Mouse (Mus musculus): ENCODE measurements around the gene Gm20388. TPM values are rescaled to one million over a fixed set of nuclear protein-coding genes. Genes with fewer than 3 reads are reported as not detected.

Gene Gm20388
- total RNA-seq, 4 experiments from 2014 or later, result 0.17 to 15.1 (median 6.6) TPM

DNA sequence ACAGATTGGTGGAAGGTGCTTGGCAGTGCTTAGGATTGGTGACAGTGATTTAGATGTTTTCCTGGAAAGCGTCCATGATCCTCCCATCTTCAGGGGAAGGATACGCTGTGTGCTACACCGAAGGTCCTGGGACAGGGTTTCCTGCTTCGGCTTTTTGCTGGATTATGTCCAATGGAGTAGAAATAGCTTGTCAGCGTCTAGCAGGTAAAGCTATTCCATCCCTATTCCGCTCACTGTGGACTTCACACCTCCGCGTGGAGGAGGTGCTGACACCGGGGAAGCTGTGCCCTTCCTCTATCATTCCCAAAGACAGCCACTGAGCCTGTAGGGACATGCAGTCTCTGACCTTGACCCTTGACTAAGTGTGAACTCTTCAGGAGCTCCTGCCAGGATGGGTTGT lies 207.5 kb downstream of the Gm20388 start:
- DNase-seq (ENCODE audit: low spot score in 2 of 2), result no peak

- DNase-seq (ENCODE audit: low spot score in 2 of 2), result no peak
Observed at GRCm38 (mm10) chr8:120118847-120119246, 208.2 kb downstream of the Gm20388 start.

GRCm38 (mm10) chr8:120119429-120119828 lies 208.8 kb downstream of the Gm20388 start:
- DNase-seq (ENCODE audit: low spot score in 2 of 2), result no peak

GRCm38 (mm10) chr8:120119931-120120330 lies 209.3 kb downstream of the Gm20388 start:
- no peak for DNase-seq (ENCODE audit: low spot score in 2 of 2)

GRCm38 (mm10) chr8:120120951-120121350 lies 210.3 kb downstream of the Gm20388 start:
- DNase-seq (ENCODE audit: low spot score in 2 of 2), result no peak

- DNase-seq (ENCODE audit: low spot score in 2 of 2), result no peak
Observed at GRCm38 (mm10) chr8:120124261-120124660, 213.6 kb downstream of the Gm20388 start.

DNA sequence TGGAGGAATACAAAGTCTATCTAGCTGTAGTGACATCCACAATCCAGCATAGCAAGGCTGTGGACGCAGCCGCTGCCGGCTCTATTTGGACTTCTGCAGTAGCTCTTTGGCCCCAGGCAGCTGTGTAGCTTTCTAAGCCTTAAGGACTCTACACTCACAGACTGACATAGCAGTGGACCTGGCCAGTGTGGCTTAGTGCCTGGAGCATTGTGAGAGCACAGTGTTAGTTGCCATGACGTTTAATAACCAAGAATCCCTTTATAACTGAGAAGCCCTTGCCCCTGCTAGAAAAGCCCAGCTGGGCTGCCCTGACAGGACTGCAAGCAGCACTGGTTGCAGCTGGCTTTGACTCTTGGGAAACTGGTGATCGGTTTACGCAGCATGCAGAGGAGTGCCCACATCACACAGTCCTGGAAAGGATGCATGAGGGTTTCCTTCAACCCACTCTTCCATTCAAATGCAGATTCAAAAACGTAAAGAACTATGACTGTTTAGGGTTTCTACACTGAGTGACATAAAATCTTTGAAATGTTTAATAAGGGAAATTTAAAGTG lies 214.3 kb downstream of the Gm20388 start:
- no peak for DNase-seq (ENCODE audit: low spot score in 2 of 2)

- no peak for DNase-seq (ENCODE audit: low spot score in 2 of 2)
Observed at GRCm38 (mm10) chr8:120126357-120127161, 215.9 kb downstream of the Gm20388 start.

DNA sequence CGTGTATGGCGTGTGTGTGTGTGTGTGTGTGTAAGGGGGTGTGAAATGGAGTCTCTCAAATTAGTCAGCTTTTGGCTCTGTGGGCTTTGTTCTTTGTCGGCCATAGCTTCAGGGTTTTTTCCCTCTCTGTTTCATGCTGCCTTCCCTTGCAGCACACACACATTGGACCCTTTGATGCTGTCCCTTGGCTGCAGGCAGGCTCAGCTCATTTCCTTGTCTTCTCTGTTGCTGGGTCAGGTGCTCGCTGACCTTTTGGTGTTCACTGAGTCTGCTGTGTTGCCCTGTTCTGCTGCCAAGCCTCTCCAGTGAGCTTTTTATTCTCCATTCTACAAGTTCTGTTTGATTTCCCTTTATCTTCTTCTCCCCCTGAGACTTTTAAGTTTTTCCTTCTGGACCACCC lies 218.9 kb downstream of the Gm20388 start:
- DNase-seq (ENCODE audit: low spot score in 2 of 2), result no peak

DNA sequence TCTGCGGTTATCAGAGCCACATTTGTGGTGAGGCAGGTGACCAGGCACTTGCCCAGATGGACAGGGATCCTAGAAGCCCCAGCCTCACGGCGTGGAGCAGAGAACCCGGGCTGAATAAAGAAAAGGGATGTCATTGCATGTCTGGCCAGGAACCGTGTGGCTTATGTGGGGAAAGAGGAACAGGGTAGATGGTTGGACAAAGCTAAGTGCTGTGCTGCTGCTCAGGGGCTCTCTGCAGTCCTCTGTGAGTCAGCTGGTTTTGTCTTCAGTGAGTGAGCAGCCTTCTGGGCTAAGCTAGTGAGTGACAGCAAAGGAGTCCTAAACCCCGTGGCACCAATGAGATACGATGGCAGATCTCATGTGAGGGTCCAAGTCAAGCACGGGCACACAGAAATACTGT lies 220.5 kb downstream of the Gm20388 start:
- no peak for DNase-seq (ENCODE audit: low spot score in 2 of 2)

GRCm38 (mm10) chr8:120133169-120133568 lies 222.5 kb downstream of the Gm20388 start:
- no peak for DNase-seq (ENCODE audit: low spot score in 2 of 2)

GRCm38 (mm10) chr8:120135687-120136086 lies 225.0 kb downstream of the Gm20388 start:
- DNase-seq (ENCODE audit: low spot score in 2 of 2), result no peak

DNA sequence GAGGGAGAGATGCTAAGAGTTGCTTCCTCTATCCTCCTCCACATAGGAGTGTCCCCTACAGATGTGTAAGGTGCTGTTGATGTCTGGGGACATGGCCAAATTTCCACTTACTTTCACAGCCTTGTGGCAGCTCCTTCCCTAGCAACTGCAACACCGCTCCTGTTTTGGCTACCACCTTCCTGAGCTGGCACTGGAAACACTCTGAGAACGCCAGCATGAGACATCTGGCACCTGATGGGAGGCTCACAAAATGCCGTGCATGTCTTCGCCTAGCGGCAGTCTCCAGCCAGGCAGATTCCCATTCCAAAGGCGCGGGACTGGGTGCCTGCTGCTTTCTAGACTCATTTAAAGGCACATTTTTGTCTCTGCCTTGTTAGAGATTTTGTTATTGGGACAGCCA lies 226.0 kb downstream of the Gm20388 start:
- peak; percentile 77 for DNase-seq (ENCODE audit: low spot score in 2 of 2)

- no peak for DNase-seq (ENCODE audit: low spot score in 2 of 2)
Observed at GRCm38 (mm10) chr8:120138958-120139357, 228.3 kb downstream of the Gm20388 start.

GRCm38 (mm10) chr8:120140769-120141168 lies 230.1 kb downstream of the Gm20388 start:
- DNase-seq (ENCODE audit: low spot score in 2 of 2), result no peak

GRCm38 (mm10) chr8:120143911-120144651 lies 233.4 kb downstream of the Gm20388 start:
- DNase-seq (ENCODE audit: low spot score in 2 of 2), result peak; percentile 46 to 59

- no peak for DNase-seq (ENCODE audit: low spot score in 2 of 2)
Observed at GRCm38 (mm10) chr8:120144652-120145301, 234.1 kb downstream of the Gm20388 start.

GRCm38 (mm10) chr8:120146051-120146450 lies 235.4 kb downstream of the Gm20388 start:
- DNase-seq (ENCODE audit: low spot score in 2 of 2), result no peak

DNA sequence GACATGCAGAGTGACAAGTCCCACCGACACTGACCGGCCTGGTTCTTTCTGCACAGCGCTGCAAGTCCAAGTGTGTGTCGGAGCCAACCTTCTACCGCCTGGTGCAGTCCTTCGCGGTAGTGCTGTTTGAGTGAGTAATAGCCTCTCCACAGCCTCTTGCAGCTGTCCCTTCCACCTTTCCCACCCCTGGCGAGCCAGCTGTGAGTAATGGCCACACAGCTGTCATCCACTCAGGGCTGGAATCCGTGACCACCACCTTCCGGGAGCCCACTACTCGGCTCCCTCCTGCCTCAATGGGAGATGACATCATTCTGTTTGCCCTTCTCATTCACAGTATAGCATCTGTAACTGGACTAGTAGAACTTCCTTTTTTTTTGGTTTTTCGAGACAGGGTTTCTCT lies 239.4 kb downstream of the Gm20388 start:
- DNase-seq (ENCODE audit: low spot score in 2 of 2), result no peak

DNA sequence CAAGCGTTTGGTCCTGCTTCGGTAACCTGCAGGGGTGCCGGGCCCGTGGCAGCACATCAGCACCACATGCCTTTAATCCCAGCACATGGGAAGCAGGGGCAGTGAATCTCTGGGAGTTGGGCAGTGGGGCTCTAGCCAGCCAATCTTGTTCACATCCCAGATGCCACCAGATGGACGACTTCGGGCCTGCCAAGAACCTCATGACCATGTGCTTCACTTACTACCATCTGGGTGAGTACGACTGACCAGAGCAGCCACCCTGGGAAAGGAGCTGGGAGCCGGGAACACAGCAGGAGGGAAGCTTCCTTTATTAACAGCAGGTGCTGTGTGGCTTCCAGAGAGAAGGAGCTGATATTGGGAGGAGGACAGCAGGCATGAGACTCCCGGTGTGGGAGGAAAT lies 240.5 kb downstream of the Gm20388 start:
- DNase-seq (ENCODE audit: low spot score in 2 of 2), result no peak

GRCm38 (mm10) chr8:120152636-120153035 lies 242.0 kb downstream of the Gm20388 start:
- DNase-seq (ENCODE audit: low spot score in 2 of 2), result no peak

- no peak for DNase-seq (ENCODE audit: low spot score in 2 of 2)
Observed at GRCm38 (mm10) chr8:120160366-120160765, 249.7 kb downstream of the Gm20388 start.
